Mouse (Mus musculus): ENCODE measurements at regions not wholly inside any gene's neighbourhood (a gene's known extent, or its start where the extent isn't known, plus 50 kb on each side); places are given as distances from the start of the nearest gene placed in this dataset.

DNA sequence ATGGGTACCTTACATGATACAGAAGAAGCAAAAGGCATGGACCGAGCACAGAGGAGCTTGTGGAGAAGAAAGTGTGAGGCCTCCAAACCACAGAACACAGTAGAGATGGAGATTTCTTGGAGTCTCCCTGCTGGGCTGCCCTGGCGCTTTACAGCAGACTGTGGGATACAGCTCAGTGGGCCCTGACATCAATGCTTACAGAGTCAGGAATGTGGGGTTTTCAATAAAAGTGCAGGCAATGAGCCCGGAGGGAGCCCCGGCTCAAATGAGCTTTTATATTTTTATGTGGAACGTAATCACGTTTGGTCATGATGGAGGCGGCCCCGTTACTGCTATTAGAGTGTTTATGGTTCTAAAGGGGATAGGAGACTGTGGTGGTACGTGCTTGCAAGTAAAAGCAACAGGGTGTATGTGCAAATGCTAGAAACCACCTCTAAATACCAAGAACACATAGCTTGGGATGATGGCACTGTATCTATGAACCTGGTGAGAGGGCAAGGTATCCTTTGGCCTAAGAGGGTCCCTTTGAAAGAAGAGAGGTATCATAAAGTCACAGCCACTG lies 308.1 kb upstream of the Dynlrb2 start:
- DNase-seq (ENCODE audit: low read depth, low spot score), result no peak
- Histone ChIP-seq H3K4me1 (ENCODE audit: control insufficient read depth in 1 of 2, insufficient read depth in 2 of 2, low read length in 2 of 2) (no peaks in the 10 kb centered on the region), H3K36me3 (ENCODE audit: control insufficient read depth in 1 of 2, insufficient read depth in 2 of 2, low read length in 2 of 2) (no peaks in the 10 kb centered on the region), H3K9me3 (replicated peaks; ENCODE audit: insufficient read depth, low read length) (no peaks in the 10 kb centered on the region), H3K79me2 (ENCODE audit: control insufficient read depth, insufficient read depth, low read length, poor library complexity) (no peaks in the 10 kb centered on the region), H3K27me3 (ENCODE audit: control insufficient read depth in 1 of 2, insufficient read depth in 2 of 2, low read length in 2 of 2) (no peaks in the 10 kb centered on the region), H3K9ac (ENCODE audit: control insufficient read depth, low read depth, low read length, poor library complexity, severe bottlenecking) (no peak overlapping the region), H3K27ac (ENCODE audit: control insufficient read depth, low read depth, low read length) (no peak overlapping the region), H3K4me3 (ENCODE audit: control insufficient read depth in 1 of 2, insufficient read depth in 1 of 2, low read depth in 2 of 2, low read length in 2 of 2) (no peak overlapping the region)
- TF ChIP-seq CHD1 (IDR thresholded peaks at IDR 0.05; ENCODE audit: low read depth, low read length) (no peak), ZMIZ1 (IDR thresholded peaks at IDR 0.05; ENCODE audit: low read depth, low read length) (no peak), JUND (IDR thresholded peaks at IDR 0.05; ENCODE audit: low read depth, low read length) (no peak), CHD2 (IDR thresholded peaks at IDR 0.05; ENCODE audit: low read length) (no peak), MEF2A (IDR thresholded peaks at IDR 0.05; ENCODE audit: extremely low read depth, insufficient replicate concordance, low read depth, low read length, poor library complexity, severe bottlenecking) (no peak), GATA1 (IDR thresholded peaks at IDR 0.05; ENCODE audit: low read depth, low read length) (no peak), ETS1 (IDR thresholded peaks at IDR 0.05; ENCODE audit: low read depth, low read length) (no peak), SIN3A (IDR thresholded peaks at IDR 0.05; ENCODE audit: low read length) (no peak), POLR2AphosphoS5 (IDR thresholded peaks at IDR 0.05; ENCODE audit: borderline replicate concordance, low read depth, low read length) (no peak), ZC3H11A (IDR thresholded peaks at IDR 0.05; ENCODE audit: low read depth, low read length) (no peak), HCFC1 (IDR thresholded peaks at IDR 0.05; ENCODE audit: low read depth, low read length) (no peak)

DNA sequence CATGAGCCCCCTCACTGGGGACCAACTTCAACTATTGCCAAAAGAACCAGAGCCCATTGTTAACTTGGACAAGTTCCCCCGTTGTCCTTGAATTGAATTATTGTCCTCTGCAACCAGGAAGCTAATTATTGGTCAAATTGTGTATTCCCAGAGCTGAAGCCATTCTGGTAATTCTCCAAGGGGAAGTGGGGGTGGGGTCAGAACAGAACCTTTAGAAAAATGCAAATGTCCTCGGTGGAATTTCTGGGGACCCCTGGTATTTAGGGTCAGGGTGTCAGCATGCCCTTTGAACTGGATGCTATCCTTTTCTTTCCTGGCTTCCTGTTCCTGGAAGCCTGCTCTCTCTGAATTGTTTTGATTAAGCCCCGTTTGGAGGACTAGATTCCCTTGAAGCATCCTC lies 312.7 kb upstream of the Dynlrb2 start:
- Histone ChIP-seq H3K36me3 (ENCODE audit: control insufficient read depth in 1 of 2, insufficient read depth in 2 of 2, low read length in 2 of 2) (no peaks in the 10 kb centered on the region), H3K9ac (ENCODE audit: control insufficient read depth, low read depth, low read length, poor library complexity, severe bottlenecking) (no peak overlapping the region), H3K27ac (ENCODE audit: control insufficient read depth, low read depth, low read length) (no peak overlapping the region), H3K9me3 (replicated peaks; ENCODE audit: insufficient read depth, low read length) (no peaks in the 10 kb centered on the region), H3K4me3 (ENCODE audit: control insufficient read depth in 1 of 2, insufficient read depth in 1 of 2, low read depth in 2 of 2, low read length in 2 of 2) (no peak overlapping the region), H3K27me3 (ENCODE audit: control insufficient read depth in 1 of 2, insufficient read depth in 2 of 2, low read length in 2 of 2) (no peaks in the 10 kb centered on the region), H3K4me1 (ENCODE audit: control insufficient read depth in 1 of 2, insufficient read depth in 2 of 2, low read length in 2 of 2) (no peaks in the 10 kb centered on the region), H3K79me2 (ENCODE audit: control insufficient read depth, insufficient read depth, low read length, poor library complexity) (no peaks in the 10 kb centered on the region)
- TF ChIP-seq SIN3A (IDR thresholded peaks at IDR 0.05; ENCODE audit: low read length) (no peak), NELFE (IDR thresholded peaks at IDR 0.05; ENCODE audit: low read depth, low read length) (no peak), ZC3H11A (IDR thresholded peaks at IDR 0.05; ENCODE audit: low read depth, low read length) (no peak), RCOR1 (IDR thresholded peaks at IDR 0.05; ENCODE audit: low read depth, low read length) (no peak), MYC (IDR thresholded peaks at IDR 0.05; ENCODE audit: low read depth, low read length) (no peak)
- no peak for DNase-seq (ENCODE audit: low read depth, low spot score)

DNA sequence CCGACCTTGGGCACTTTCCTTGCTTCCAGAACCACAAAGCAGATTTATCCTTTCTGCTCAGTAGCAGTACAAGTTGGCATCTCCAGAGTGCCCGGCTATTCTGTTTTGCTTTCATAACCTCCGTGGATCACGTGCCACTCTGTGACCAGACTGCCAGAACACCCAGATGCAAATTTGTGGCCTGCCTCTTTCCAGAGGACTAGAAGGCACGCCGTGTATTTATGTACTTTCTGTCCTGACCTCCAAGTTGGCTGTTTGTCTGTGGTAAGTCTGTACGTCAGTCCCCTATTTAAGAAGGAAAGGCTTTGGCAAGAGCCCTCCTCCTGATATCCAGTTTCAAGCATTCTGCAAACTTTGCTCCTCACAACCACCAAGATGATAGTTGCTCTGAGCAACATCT lies 319.6 kb upstream of the Dynlrb2 start:
- no peaks in the 10 kb centered on the region for H3K36me3 ChIP-seq (ENCODE audit: control insufficient read depth in 1 of 2, insufficient read depth in 2 of 2, low read length in 2 of 2)
- H3K27me3 ChIP-seq (ENCODE audit: control insufficient read depth in 1 of 2, insufficient read depth in 2 of 2, low read length in 2 of 2), result no peaks in the 10 kb centered on the region
- no peak for TF ChIP-seq CHD1 (IDR thresholded peaks at IDR 0.05; ENCODE audit: low read depth, low read length)
- TF ChIP-seq CHD2 (IDR thresholded peaks at IDR 0.05; ENCODE audit: low read length), result no peak
- no peak for TF ChIP-seq RCOR1 (IDR thresholded peaks at IDR 0.05; ENCODE audit: low read depth, low read length)
- TF ChIP-seq MAX (IDR thresholded peaks at IDR 0.05; ENCODE audit: low read length), result no peak
- TF ChIP-seq NRF1 (IDR thresholded peaks at IDR 0.05; ENCODE audit: insufficient read depth, low read depth, low read length, poor library complexity, severe bottlenecking), result no peak
- TF ChIP-seq SIN3A (IDR thresholded peaks at IDR 0.05; ENCODE audit: low read length), result no peak
- no peak for TF ChIP-seq ELF1 (IDR thresholded peaks at IDR 0.05; ENCODE audit: low read depth, low read length)
- no peak for TF ChIP-seq POLR2AphosphoS2 (IDR thresholded peaks at IDR 0.05; ENCODE audit: low read length)
- no peak for TF ChIP-seq USF1 (IDR thresholded peaks at IDR 0.05; ENCODE audit: low read depth, low read length)
- TF ChIP-seq E2F4 (IDR thresholded peaks at IDR 0.05; ENCODE audit: borderline replicate concordance, low read depth, low read length), result no peak
- TF ChIP-seq MYB (IDR thresholded peaks at IDR 0.05; ENCODE audit: low read depth, low read length), result no peak
- no peak overlapping the region for H3K9ac ChIP-seq (ENCODE audit: control insufficient read depth, low read depth, low read length, poor library complexity, severe bottlenecking)
- H3K27ac ChIP-seq (ENCODE audit: control insufficient read depth, low read depth, low read length), result no peak overlapping the region
- H3K9me3 ChIP-seq (replicated peaks; ENCODE audit: insufficient read depth, low read length), result no peaks in the 10 kb centered on the region
- no peaks in the 10 kb centered on the region for H3K79me2 ChIP-seq (ENCODE audit: control insufficient read depth, insufficient read depth, low read length, poor library complexity)
- DNase-seq (ENCODE audit: low read depth, low spot score), result no peak
- no peak overlapping the region for H3K4me3 ChIP-seq (ENCODE audit: control insufficient read depth in 1 of 2, insufficient read depth in 1 of 2, low read depth in 2 of 2, low read length in 2 of 2)
- no peaks in the 10 kb centered on the region for H3K4me1 ChIP-seq (ENCODE audit: control insufficient read depth in 1 of 2, insufficient read depth in 2 of 2, low read length in 2 of 2)

Measured in MEL (cell line).